Mouse (Mus musculus): ENCODE data around the gene Ncln.

- TF ChIP-seq CTCF (IDR thresholded peaks at IDR 0.05; ENCODE audit: extremely low read depth, insufficient read length, insufficient replicate concordance, low read depth, low read length) (no peak), POLR2A (IDR thresholded peaks at IDR 0.05; ENCODE audit: low read depth, low read length) (no peak)
Observed at GRCm38 (mm10) chr10:81523142-81523541, 26.9 kb upstream of the Ncln start.
